Mouse (Mus musculus) heart, adult 2 months (tissue): ENCODE data around the gene Olfr1511.
"Not testable (repeated sequence)": the region's sequence is repeated elsewhere in the genome, so short reads cannot be mapped to it uniquely, and the experiment has no call there.

Experiments
- CTCF ChIP-seq: fragments of 200-600 bp; IDR thresholded peaks from 2 replicates; pipeline ENCODE4 v1.8.1; 2022; ENCODE audit warnings: antibody characterized with exemption, mild to moderate bottlenecking, moderate library complexity
- POLR2A ChIP-seq: fragments of 200-500 bp; IDR thresholded peaks from 2 replicates; pipeline ENCODE4 v1.6.1; 2011; ENCODE audit warnings: mild to moderate bottlenecking, low read depth, low read length, control low read depth; ENCODE audit not compliant: insufficient read depth

- not testable (repeated sequence) for TF ChIP-seq POLR2A, CTCF
Observed at GRCm38 (mm10) chr14:52410142-52410919, 13.2 kb upstream of the Olfr1511 start.
